Mouse (Mus musculus): ENCODE measurements around the gene Wdr82.

DNA sequence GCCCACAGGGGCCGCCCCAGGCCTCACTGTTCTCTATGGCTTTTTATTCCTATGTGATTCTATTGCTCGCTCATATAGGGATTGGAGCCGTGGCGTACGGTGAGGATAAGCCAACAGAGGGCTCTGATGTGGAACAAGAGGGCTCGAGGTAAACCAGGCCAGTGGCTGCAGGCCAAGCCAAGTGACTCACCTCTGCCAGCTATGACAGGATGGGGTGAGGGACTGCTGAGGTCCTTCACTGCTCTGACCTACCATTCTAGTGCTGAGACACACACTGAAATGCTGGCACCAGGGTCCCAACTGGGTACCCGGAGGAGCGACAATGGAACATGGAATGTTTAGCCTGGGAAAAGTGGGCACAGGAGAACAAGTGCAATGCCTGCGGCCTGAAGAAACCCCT lies 16.6 kb upstream of the Wdr82 start:
- no peak for TF ChIP-seq CTCF (IDR thresholded peaks at IDR 0.05)
- no peak for TF ChIP-seq EP300 (IDR thresholded peaks at IDR 0.05; ENCODE audit: insufficient read depth, low read depth, low read length)

Data from heart, adult 2 months (tissue).